8 mouse cellular contexts compared by ENCODE assay signal in genomic region chr1:160791381-160792155, GRCm38 (mm10). TPM values are rescaled to one million over a fixed set of nuclear protein-coding genes. Genes with fewer than 3 reads are reported as not detected.
A peak's percentile ranks its signal among the peaks of the same experiment; 100 is the strongest.
DNase-seq lines count a peak whose midpoint lies in the region; ATAC-seq and TF ChIP-seq lines count a peak whose summit lies in the region.

No protein-coding gene starts in this region.

- H3K4me1 ChIP-seq in lung, embryonic 15.5 days, result peaks cover 8% of the 10 kb centered on the region
- peaks cover 10% of the 10 kb centered on the region for H3K4me1 ChIP-seq in limb, embryonic 10.5 days
- H3K4me1 ChIP-seq in midbrain, postnatal 0 days (ENCODE audit: insufficient read depth, low read length), result no peaks in the 10 kb centered on the region; the same call in 1 of the 2 replicates

- no peaks in the 10 kb centered on the region for H3K36me3 ChIP-seq in lung, embryonic 15.5 days
- H3K36me3 ChIP-seq in limb, embryonic 10.5 days, result no peaks in the 10 kb centered on the region
- no peaks in the 10 kb centered on the region for H3K36me3 ChIP-seq in midbrain, postnatal 0 days (ENCODE audit: insufficient read depth, low read length)

- H3K27ac ChIP-seq in lung, embryonic 15.5 days, result no peak overlapping the region
- H3K27ac ChIP-seq in limb, embryonic 10.5 days, result peak overlapping the region; percentile 93; the same call in 1 of the 2 replicates
- no peak overlapping the region; the same call in 1 of the 2 replicates for H3K27ac ChIP-seq in midbrain, postnatal 0 days (ENCODE audit: low read depth, low read length)

- DNase-seq in lung, postnatal 10 days, result no peak
- peak; percentile 4 for DNase-seq in forelimb bud, embryonic 11.5 days (ENCODE audit: low read depth, low spot score)
- DNase-seq in limb, embryonic 10.5 days (ENCODE audit: low spot score), result no peak
- DNase-seq in midbrain, postnatal 0 days (ENCODE audit: low spot score), result no peak
- no peak for DNase-seq in frontal cortex, postnatal 10 days (ENCODE audit: low spot score in 2 of 2)
- no peak for DNase-seq in T-cell, adult 2 months (ENCODE audit: low spot score)

- H3K27me3 ChIP-seq in lung, embryonic 15.5 days, result no peaks in the 10 kb centered on the region
- no peaks in the 10 kb centered on the region for H3K27me3 ChIP-seq in limb, embryonic 10.5 days (ENCODE audit: low read depth, poor library complexity, severe bottlenecking)
- no peaks in the 10 kb centered on the region for H3K27me3 ChIP-seq in midbrain, postnatal 0 days (ENCODE audit: insufficient read depth, low read length)

- H3K4me2 ChIP-seq in lung, embryonic 15.5 days, result peak overlapping the region; percentile 96
- H3K4me2 ChIP-seq in midbrain, postnatal 0 days (ENCODE audit: low read depth, low read length, poor library complexity, severe bottlenecking), result peak overlapping the region; percentile 96

- peak overlapping the region; percentile 94 for H3K4me3 ChIP-seq in lung, embryonic 15.5 days
- peak overlapping the region; percentile 96 for H3K4me3 ChIP-seq in limb, embryonic 10.5 days
- peak overlapping the region; percentile 96 for H3K4me3 ChIP-seq in midbrain, postnatal 0 days (ENCODE audit: low read depth, low read length)

- no peaks in the 10 kb centered on the region for H3K9me3 ChIP-seq in lung, embryonic 15.5 days
- H3K9me3 ChIP-seq in limb, embryonic 10.5 days (replicated peaks), result no peaks in the 10 kb centered on the region
- H3K9me3 ChIP-seq in midbrain, postnatal 0 days (ENCODE audit: low read length), result no peaks in the 10 kb centered on the region

- peak overlapping the region; percentile 82 for H3K9ac ChIP-seq in lung, embryonic 15.5 days
- H3K9ac ChIP-seq in midbrain, postnatal 0 days (replicated peaks; ENCODE audit: low read length, poor library complexity, severe bottlenecking), result peak overlapping the region; percentile 80

- 4% methylated on average over 20 of the region's 20 CpGs for WGBS in lung, embryonic 15.5 days
- 10% methylated on average over 20 of the region's 20 CpGs for WGBS in limb, embryonic 10.5 days
- WGBS in midbrain, postnatal 0 days, result 9% methylated on average over 20 of the region's 20 CpGs

- TF ChIP-seq CTCF in midbrain, postnatal 0 days (IDR thresholded peaks at IDR 0.05), result no peak

- peak; percentile 41 for ATAC-seq in lung, embryonic 15.5 days (ENCODE audit: borderline replicate concordance, extremely low read depth, low FRiP score, low TSS enrichment)
- peak; percentile 0 for ATAC-seq in activated CD4-positive, CD25-positive, alpha-beta regulatory T cell, adult 4 months
- ATAC-seq in midbrain, postnatal 0 days (ENCODE audit: low FRiP score), result peak; percentile 5; the same call in 1 of the 2 replicates

RNA-seq across cellular contexts. Expression of gene Rabgap1l, which starts 1.4 kb away (rescaled TPM):
- polyA plus RNA-seq in lung, embryonic 15.5 days (2015; fragmentation: Nextera tagmentation; extraction: Ambion mirVana), result 22.7 and 24.0 TPM in 2 replicates
- 100 to 1,000 TPM; 250 to 264 TPM for polyA plus RNA-seq in activated CD4-positive, CD25-positive, alpha-beta regulatory T cell, adult 4 months (2017; shearing (Covaris generic))
- 9.0 and 12.5 TPM in 2 replicates for polyA plus RNA-seq in limb, embryonic 10.5 days (2016; fragmentation: Nextera tagmentation; extraction: Ambion mirVana)
- 110 and 152 TPM in 2 replicates for total RNA-seq in midbrain, postnatal 0 days (2014; rRNA removed)
- polyA plus RNA-seq in midbrain, postnatal 0 days (2015; fragmentation: Nextera tagmentation; extraction: Ambion mirVana), result 30.8 and 34.1 TPM in 2 replicates
